Mouse (Mus musculus) adrenal gland, postnatal 10 days (tissue): Measurements from ENCODE around the gene Bid. TPM values are rescaled to one million over a fixed set of nuclear protein-coding genes. Genes with fewer than 3 reads are reported as not detected.
A peak's percentile ranks its signal among the peaks of the same experiment; 100 is the strongest.

Source experiments
- DNase-seq: peaks from one replicate; pipeline ENCODE4 v3.0.0; 2021; ENCODE audit warnings: mixed read lengths
- long read RNA-seq, 2 experiments: library from polyadenylated mRNA; stranded (forward); transcript quantifications; one replicate each; pipeline ENCODE4 v2.0.0; 2021
- total RNA-seq, 2 experiments: library from RNA; stranded (reverse); gene quantifications; 2 replicates each; pipeline ENCODE4 v1.2.3; 2021

The Bid gene
- total RNA-seq: 1 to 10 TPM; 6.4 to 7.0 TPM
- long read RNA-seq, experiment 1, transcript Bid-201 (6 exons, 2,189 nt): major isoform, 16 of 21 reads
- long read RNA-seq, experiment 1, partial matches to known transcripts: 0 of 21 reads
- long read RNA-seq, experiment 1, other reads (novel, unspliced or antisense): 5 of 21 reads
- long read RNA-seq, experiment 2, transcript Bid-201 (6 exons, 2,189 nt): major isoform, 12 of 21 reads
- long read RNA-seq, experiment 2, partial matches to known transcripts: 5 of 21 reads
- long read RNA-seq, experiment 2, other reads (novel, unspliced or antisense): 4 of 21 reads

DNA sequence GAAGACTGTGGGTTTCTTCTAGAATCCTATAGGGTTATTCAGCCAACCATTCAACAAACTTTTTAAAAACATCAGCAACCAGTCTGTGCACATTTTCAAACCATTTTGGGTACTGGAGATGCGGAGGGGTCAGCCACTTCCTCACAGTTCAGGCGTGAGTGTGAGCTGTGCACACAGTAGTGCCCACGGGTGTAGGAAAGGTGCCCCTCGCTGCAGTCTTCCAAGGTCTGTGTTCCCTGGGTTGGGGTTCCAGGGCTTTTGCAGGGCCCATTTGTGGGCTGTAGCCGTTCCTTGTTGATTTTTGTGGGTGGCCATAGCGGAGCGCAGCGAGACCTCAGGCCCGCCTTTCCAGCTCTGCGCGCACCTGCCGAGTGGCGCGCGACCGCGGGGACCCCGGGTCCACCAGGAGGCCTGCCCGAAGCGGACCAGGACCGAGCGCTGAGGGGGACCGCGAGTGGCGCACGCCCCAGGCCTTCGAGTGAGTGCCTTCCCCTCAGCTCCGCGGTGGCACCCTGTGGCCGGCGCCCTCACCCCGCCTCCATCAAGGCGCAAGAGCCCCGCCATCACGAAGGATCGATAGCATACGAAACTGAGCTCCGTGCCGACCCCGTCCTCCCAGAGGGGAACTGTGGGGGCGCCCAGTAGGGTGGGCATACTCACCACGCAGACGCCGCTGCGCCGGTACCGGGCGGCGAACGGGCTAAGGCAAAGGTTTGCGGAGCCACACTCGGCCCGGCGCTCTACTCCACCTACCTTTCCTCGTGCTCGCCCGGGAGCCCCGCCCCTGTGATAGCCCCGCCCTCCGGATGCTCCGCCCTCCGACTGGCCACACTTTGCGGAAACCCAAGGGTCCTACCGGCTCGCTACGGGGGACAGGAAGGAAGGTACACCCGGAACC, at the start of gene Bid:
Gene Bid (minus strand): TSS at position 780 of the 898 bp plus-strand sequence.
- peak; percentile 96 for DNase-seq

DNA sequence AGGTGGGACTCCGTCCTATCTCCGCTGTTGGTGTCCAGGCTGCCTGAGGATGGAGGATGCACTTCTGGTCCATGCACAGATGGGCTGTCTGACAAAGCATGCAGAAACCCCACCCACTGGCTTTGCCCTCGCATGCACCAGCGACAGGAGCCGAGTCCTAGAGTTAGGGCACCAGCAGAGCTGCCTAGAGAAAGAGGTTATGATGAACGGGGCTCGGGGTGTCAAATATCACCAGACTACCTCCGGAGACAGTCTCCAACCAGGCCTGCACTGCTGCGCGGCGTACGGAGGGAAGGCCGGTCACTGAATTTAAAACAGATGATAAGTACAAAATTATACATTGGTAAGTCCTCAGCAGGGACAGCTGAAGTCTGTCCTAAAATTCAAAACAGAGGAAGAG, 49.2 kb upstream of the Bid start:
- DNase-seq: no peak

DNA sequence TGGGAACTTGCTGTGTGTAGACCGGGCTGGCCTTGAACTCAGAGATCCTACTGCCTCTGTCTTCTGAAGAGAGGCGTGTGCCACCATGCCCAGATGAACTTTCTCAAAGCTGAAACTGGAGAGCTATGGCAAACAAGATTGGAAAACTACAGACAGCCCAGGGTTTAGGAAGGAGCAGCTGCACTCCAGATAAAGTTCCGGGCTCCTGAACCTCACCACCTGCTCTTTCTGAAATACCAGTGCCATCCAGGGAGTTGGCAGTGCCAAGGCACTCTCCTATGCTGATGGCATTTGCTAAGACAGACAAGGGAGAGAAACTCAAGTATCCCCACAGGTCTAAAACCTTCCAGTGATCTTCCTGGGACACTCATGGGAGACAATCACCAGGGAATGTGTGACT, 47.5 kb upstream of the Bid start:
- DNase-seq: no peak

DNA sequence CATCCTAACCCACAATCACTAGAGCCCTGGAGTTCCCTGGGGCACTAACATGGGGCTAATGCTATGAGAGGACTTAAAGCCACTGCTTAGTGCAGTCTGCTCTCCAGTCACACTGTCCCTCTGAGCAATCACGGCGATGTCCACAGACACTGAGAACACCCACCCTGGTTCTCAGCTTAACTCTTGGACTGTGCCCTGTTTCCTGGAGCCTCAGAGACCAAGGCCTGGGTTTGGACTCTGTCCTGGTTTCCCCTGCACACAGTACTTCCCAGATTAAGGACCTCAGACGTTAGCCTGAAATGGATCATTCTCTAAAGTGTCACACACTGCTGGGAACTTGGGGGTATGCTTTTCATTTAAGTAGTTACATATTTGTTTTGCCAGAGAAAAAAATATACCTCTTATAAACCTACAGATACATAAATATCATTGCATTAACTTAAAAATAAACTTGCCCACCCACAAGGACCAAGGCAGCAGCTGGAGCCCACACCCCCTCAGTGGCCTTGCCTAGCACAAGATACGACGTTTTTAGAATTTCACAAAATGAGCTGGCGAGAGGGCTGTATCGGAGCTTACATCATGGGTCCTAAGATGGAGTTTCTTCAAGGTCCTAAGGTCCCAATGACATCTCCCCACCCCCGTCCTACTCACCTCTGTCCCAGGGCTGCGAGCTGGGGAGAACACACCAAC, 43.8 kb upstream of the Bid start:
- DNase-seq: no peak

DNA sequence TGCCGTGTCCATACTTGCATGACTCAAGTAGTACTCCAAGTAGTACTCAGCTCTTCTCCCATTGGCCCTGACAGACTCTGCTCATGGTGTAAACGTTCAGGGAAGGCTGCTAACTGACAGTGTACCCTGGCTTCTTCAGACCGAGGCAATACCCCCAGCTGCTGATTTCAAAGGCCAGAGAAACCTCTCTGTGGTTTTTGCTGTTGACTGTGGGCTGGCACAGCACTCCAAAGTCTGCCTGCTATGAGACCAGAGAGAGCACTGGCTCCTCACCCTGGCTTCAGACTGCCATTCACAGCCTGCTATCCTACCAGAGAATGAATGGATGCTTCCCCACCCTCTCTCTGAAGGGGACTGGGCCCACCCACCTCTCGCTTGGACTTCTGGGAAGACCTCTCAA, 40.7 kb upstream of the Bid start:
- no peak for DNase-seq

DNA sequence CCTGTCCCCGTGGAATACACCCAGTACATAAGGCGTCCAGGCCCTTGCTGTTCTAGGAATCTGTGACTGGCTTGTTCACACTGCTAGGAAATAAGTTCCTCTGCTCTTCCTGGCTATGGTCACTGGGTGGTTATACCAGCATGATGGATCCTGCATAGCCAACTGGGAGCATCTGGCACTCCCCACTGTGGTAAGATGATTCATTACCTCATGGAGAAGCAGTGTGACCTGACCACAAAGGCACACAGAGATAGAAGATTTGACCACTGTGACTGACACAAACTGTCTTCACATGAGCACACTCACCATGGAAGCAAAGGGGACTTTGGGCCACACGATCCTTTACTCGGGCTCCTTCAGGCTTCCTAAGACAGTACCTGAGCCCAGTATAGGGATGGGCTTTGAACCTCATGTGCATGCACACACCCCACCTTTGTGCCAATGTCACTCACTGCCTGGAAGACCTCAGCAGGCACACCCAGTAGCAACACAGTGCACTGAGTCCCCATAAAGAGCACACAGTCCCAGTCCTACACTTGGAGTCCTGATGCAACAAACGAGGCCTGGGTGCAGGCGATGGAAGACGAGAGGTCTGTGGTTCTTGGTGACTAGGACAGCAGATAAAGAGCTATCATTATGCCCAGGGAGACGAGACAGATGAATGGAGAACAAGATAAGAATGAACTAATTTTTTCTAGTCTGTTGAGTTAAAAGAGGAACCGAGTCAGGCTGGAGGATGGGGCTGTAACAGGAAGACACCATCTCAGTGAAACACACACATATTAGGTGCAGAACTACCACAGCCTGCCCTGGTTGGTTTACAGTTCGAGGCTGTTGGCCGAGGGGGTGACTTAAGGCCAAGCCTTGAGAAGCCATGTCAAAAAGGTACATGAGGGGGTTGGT, 39.9 kb upstream of the Bid start:
- no peak for DNase-seq

DNA sequence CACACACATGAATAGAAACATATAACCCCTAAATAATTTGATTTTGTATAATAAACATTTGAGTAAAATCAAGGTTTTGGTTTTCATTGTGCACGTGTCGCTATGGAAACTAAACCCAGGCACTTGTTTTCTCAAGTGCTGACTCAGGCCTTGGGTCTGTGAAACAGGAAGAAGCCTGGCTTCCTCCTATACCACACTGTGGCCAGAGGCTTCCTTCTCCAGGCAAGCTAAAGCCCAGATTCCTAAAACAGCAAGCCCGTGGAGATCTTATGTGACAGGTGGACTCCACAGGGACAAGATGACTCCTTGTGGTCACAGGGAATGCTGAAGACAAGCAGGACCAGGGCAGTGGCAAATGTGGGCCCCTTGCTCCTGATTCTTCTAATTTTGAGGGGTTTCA, 38.6 kb upstream of the Bid start:
- no peak for DNase-seq

DNA sequence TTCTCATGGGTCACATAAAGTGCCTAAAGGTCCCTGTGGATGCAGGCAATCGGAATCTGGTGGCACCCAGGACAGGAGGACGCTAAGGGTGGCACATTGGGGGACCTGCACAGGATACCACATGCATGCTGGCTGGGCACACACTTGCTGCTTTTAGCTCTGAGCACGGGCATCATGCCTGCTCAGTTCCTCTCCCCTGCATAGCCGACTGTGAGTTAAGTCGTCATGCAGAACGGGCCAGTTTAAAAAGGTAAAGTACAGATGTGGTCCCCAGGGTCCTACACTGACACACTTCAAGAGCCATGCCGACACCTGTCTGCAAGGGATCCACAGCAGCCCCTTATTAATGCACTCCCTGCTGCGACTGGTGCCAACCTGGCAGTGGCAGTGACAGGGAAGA, 37.6 kb upstream of the Bid start:
- no peak for DNase-seq

DNA sequence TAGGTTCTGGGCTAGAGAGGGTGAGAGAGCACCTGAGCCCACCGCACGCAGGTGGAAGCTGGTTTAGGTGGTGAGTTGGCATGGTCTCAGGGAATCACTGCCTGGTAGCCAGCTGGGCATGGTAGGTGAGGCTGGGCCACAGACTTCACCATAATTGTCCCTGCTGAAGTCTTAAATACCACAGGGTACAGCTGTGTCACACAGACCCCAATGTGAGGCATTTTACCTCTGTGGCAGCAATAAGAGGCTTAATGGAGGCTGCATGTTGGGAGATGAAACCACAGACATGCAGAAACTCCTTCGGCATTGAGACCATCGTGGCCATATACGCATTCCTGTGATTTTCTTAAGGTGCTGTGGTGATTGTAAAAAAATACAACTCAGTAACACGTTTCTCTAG, 35.8 kb upstream of the Bid start:
- no peak for DNase-seq

DNA sequence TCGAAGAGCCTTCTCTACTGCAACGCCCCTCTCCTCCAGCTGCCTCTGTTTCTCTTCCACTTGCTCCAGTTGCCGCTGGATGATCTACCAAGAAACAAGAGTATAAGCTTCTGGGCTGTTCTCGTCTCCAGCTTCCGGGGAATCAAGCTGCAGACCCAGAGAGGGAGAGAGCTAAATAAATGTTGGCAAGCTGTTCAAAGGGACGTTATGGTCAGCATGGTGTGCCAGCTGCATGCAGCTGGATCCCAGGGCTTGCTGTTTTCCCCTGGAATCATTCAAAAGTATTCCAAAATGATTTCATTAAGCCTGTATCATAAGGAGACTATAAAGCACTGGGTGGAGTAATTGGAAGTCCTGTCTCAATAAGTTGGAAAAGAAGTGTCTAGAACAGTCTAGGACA, 34.7 kb upstream of the Bid start:
- DNase-seq: no peak

DNA sequence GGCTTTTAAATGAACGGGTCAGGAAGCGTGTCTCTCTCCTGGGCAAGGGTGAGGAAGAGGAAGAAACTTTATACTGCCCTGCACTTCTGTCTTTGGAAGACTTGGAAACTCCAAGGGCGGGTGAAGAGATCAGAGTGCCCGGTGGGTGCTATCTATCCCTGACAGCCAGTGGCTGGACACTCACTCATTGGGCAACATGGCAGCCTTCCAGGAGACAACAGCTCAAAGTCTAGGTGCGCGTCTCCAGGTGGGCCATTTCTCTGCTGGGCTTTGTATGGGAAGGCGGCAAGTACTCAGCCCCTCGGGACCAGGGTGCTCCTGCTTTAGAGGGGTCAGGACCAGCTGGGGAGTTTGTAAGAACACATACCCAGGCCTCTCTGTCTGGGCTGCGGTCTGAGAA, 28.9 kb upstream of the Bid start:
- no peak for DNase-seq

DNA sequence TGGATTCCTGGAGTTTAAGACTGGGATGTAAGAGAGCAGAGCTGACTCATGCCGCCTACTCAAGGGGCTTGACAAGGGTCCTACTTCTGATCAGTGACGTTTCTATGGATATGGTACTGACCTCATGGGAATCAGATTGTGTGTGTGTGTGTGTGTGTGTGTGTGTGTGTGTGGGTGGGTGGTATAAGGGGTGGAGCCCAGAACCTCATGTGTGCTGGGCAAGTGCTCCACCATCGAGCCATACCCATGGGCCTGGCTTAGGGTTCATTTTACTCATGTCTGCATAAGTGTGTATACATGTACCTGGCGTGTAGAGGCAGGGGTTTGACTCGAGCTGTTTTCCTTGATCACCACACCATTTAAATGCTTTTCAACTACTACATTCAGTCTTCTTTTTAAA, 27.3 kb upstream of the Bid start:
- no peak for DNase-seq

DNA sequence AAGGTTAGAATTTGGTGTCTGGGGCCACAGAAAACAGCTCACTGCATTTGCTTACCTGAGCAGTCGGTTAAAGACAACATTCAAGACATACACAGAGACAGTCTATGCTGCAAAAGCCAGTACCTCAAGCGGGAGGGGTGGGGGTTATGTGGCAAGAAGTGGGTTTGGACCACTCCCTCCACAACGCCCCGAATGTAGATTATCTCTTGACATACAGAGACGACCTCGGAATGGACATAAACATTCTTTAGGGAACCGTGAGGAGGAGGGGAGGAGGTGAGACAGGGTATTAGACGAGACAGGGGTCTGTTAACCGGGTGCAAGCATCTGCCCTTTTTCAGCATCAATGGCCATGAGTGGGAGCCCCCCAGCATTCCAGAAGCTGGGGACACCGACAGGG, 26.9 kb upstream of the Bid start:
- DNase-seq: no peak

DNA sequence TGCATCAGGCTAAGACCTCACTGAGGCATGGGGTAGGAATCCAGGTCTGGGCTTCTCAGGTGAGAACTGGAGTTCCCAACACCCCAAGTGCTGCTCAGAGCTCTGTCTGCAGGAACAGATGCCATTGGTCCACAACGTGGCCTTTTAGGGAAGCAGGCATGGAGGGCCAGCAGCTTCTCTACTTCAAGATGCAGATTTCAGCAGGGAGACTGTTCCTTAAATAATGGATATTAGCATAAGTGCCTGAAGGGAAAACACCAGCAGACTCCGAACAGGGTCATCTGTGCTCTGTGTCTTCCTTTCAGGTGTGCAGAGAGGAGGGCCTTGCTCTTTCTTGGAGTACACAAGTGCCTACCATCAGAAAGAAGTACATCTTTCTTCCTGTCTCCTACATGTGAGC, 26.4 kb upstream of the Bid start:
- DNase-seq: no peak

DNA sequence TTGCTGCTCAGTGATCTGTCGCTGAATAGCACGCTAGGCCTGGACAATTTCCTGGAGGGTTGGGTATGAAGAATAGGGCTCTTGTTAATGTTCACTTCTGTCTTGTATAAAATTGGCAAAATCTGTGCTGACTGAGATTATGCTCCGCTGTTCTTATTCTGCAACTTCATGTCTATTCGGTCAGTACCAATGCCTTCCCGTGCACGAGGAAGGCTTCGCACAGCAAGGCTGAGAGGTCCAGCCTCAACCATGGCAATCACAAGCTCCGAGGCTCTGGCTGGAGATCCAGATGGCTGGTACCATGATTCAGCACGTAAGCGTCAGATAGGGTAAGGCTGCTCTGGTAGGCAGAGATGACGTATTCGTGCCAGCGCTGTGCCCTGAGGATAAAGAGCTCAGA, 24.9 kb upstream of the Bid start:
- DNase-seq: no peak

DNA sequence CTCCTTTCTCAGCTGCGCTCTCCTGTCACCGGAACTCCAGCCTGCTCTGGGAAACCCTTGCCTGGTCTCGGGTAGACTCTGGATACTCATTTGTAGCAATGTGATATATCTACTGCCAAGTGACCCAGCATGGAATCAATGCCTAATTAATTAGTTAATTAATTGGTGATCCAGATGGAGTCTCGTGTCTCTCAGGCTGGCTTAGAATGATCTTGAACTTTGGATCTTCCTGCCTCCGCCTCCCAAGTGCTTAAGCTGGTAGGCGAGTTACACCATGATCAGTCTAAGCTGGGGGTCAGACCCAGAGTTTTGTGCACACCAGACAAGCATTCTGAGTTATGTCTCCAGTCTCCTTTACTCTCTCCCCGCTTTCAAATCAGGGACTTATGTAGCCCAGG, 24.4 kb upstream of the Bid start:
- DNase-seq: no peak

DNA sequence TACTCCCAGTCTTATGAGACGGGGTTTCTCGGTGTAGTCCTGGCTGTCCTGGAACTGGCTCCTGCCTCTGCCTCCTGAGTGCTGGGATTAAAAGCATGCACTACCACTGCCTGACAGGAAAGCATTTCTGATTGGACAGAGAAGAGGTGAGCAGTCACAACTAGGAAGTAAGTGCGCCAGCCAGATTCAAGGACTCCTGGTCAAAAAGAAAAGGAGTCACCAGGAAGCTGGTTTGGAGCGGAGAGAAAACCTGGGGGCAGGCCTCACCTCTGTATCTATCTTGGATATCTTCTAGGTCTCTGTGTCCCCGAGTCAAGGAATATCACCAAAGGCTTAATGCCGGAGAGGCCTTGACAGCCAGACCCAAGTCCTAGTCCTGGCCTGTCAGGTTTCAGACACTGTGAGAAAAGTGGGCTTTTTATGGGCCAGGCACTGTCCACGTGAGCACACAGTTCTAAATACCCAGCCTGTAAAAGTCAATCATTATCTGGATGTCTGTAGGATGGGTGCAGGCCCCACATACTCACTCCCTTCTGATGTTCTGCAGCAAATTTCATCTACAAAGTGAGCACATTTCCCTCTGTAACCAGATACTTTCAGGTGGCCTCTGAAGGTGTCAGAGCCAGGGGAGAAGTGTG, 23.9 kb upstream of the Bid start:
- DNase-seq: no peak

DNA sequence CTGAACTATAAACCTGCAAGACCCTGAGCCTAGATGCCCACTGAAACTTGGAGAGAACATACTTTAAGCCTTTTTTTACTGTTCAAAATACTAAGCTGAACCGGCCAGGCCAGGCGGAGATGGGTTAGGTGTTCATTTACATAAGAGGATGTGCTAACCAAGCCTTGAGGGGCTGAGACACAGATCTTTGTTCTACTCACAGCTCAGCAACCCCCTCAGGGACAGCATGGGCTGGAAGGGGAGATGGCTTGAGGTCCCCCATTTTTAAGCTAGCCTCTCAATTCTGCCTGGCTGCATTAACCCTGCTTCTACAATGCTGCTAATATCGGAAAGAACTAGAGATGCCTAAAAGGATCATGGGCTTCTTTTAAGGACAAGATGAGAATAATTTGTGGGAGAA, 23.1 kb upstream of the Bid start:
- DNase-seq: no peak

DNA sequence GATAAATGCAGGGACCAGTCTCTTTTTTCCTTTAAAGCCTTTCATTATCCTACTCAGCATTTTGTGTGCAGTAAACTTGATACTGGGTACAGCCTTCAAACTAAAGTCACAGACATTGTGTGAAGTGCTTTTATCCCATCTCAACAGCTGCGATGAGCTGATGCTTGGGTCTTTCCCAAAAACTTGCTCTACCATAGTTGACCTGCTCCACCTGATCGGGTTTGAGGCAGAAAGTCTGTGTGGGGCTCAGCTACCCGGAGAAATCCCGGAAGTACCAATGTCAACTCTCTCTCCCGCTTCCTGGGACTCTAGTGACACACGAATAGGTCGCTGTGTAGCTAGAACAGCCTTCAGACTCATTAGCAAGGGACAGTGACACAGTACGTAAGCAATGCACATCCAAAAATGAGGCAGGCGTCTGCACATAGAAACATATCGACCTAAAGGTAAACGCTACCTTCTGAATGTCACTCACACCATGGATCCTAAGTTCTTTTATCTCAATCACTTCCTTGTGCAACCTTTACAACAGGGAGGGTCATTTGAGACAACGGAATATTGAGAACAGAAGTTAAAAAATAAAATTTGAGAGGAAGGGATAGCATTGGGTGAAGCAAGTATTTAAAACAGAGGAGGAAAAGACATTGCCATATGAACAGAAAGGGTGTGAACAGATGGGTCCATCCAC, 22.3 kb upstream of the Bid start:
- DNase-seq: no peak

DNA sequence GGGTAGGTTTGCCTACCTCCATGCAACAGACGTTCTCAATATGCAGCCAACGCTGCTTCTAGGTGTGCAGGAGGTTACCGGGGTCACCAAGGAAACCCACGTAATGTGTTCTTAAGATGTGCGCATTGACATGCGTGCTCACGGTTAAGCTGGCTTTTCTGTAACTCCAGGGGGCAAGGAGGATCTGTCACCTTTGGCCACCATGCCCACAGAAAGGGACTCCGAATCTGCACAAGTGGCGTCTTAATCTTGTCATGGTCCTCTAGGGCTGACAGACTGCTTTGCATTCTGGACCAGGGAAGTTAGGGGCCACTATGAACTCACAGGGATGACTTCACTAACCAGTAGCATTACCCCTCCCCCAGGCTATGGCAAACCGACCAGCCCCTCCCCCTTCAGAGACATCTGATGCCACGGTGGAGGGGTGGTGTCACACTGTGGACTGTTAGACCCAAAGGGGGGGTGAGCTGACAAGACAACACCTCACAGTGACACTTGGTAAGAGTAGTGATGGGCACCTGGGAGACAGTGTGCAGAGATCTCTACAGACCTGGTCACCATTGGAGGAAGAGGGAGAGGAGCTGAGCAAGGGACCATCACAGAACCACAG, 21.5 kb upstream of the Bid start:
- DNase-seq: no peak
